10 mouse cellular contexts compared by ENCODE assay signal in genomic region chr15:81476597-81476996, GRCm38 (mm10). TPM values are rescaled to one million over a fixed set of nuclear protein-coding genes. Genes with fewer than 3 reads are reported as not detected.
DNase-seq lines count a peak whose midpoint lies in the region; ATAC-seq lines count a peak whose summit lies in the region.
"Had no signal": no experiment of that assay in that cellular context is flagged by ENCODE, and none has a peak within 500 bp of the region (broad histone marks: within the 10 kb centered on the region; RNA-seq: fewer than 3 reads in every experiment).

No protein-coding gene starts in this region.

- no peaks in the 10 kb centered on the region for H3K4me1 ChIP-seq in heart, embryonic 11.5 days (ENCODE audit: control insufficient read depth, insufficient read depth, low read length)
- peaks cover 10% of the 10 kb centered on the region for H3K4me1 ChIP-seq in hindbrain, embryonic 13.5 days (replicated peaks)
- H3K4me1 ChIP-seq in midbrain, embryonic 14.5 days (ENCODE audit: control insufficient read depth, insufficient read depth, low read length): no peaks in the 10 kb centered on the region

- H3K9me3 ChIP-seq in heart, embryonic 11.5 days (replicated peaks; ENCODE audit: control insufficient read depth, low read length): no peaks in the 10 kb centered on the region
- H3K9me3 ChIP-seq in hindbrain, embryonic 13.5 days: no peaks in the 10 kb centered on the region
- no peaks in the 10 kb centered on the region for H3K9me3 ChIP-seq in midbrain, embryonic 14.5 days (ENCODE audit: control insufficient read depth, low read length)

- ATAC-seq in heart, embryonic 11.5 days (replicated peaks; ENCODE audit: insufficient number of reproducible peaks, low FRiP score, low TSS enrichment): no peak
- no peak for ATAC-seq in hindbrain, embryonic 13.5 days (ENCODE audit: low FRiP score)
- no peak for ATAC-seq in midbrain, embryonic 14.5 days (ENCODE audit: low FRiP score, low TSS enrichment)
- ATAC-seq: Patski had no signal

- H3K27me3 ChIP-seq in heart, embryonic 11.5 days (ENCODE audit: control insufficient read depth, insufficient read depth, low read length): no peaks in the 10 kb centered on the region
- 0 out of 2 replicates have a peak, but pooled peaks cover 7% of the 10 kb centered on the region for H3K27me3 ChIP-seq in hindbrain, embryonic 13.5 days
- H3K27me3 ChIP-seq in midbrain, embryonic 14.5 days (ENCODE audit: control insufficient read depth, insufficient read depth, low read length): no peaks in the 10 kb centered on the region
- H3K27me3 ChIP-seq: Patski had no signal

- DNase-seq in heart, postnatal 25 days (ENCODE audit: low spot score): no peak
- peak; percentile 81 for DNase-seq in ZHBTc4 (ENCODE audit: low read depth, low spot score)
- peak; percentile 53 for DNase-seq in midbrain, embryonic 14.5 days
- DNase-seq in urinary bladder, postnatal 4 days (ENCODE audit: low spot score in 2 of 2): no peak
- DNase-seq in lung, postnatal 10 days: no peak
- no peak for DNase-seq in right cerebral cortex, postnatal 36 days (ENCODE audit: low spot score in 2 of 2)

- H3K27ac ChIP-seq in heart, embryonic 11.5 days (ENCODE audit: low read depth, low read length): no peak overlapping the region; the same call in 1 of the 2 replicates
- no peak overlapping the region for H3K27ac ChIP-seq in hindbrain, embryonic 13.5 days
- no peak overlapping the region for H3K27ac ChIP-seq in midbrain, embryonic 14.5 days (replicated peaks; ENCODE audit: low read depth, low read length)
- H3K27ac ChIP-seq: macrophage had no signal

- H3K4me2 ChIP-seq in heart, embryonic 11.5 days: peak overlapping the region; percentile 4; the same call in 1 of the 2 replicates
- peak overlapping the region; percentile 35 for H3K4me2 ChIP-seq in hindbrain, embryonic 13.5 days
- peak overlapping the region; percentile 27 for H3K4me2 ChIP-seq in midbrain, embryonic 14.5 days (ENCODE audit: low read length)

- no peak overlapping the region for H3K9ac ChIP-seq in heart, embryonic 11.5 days (ENCODE audit: low read depth, low read length)
- no peak overlapping the region for H3K9ac ChIP-seq in hindbrain, embryonic 13.5 days
- H3K9ac ChIP-seq in midbrain, embryonic 14.5 days (replicated peaks; ENCODE audit: low read length): no peak overlapping the region

- no peak overlapping the region for H3K4me3 ChIP-seq in heart, embryonic 11.5 days (ENCODE audit: low read depth, low read length)
- H3K4me3 ChIP-seq in hindbrain, embryonic 13.5 days: no peak overlapping the region
- no peak overlapping the region for H3K4me3 ChIP-seq in midbrain, embryonic 14.5 days (replicated peaks; ENCODE audit: low read depth, low read length)

- intact Hi-C loops in heart, postnatal 25 days (cut with DNase I): no loop called here

- peaks cover 21% of the 10 kb centered on the region for H3K36me3 ChIP-seq in heart, embryonic 11.5 days (ENCODE audit: control insufficient read depth, insufficient read depth, low read length)
- H3K36me3 ChIP-seq in hindbrain, embryonic 13.5 days: peaks cover 41% of the 10 kb centered on the region
- peaks cover 44% of the 10 kb centered on the region for H3K36me3 ChIP-seq in midbrain, embryonic 14.5 days (ENCODE audit: control insufficient read depth, insufficient read depth, low read length)

- WGBS in heart, embryonic 11.5 days (ENCODE audit: insufficient replicate concordance): 3% methylated on average over 2 of the region's 2 CpGs
- WGBS in hindbrain, embryonic 13.5 days: 5% methylated on average over 2 of the region's 2 CpGs
- WGBS in midbrain, embryonic 14.5 days: 6% methylated on average over 2 of the region's 2 CpGs

RNA-seq across cellular contexts. Expression of gene Rbx1, which starts 10.5 kb away (rescaled TPM):
- 397 and 442 TPM in 2 replicates for polyA plus RNA-seq in heart, embryonic 11.5 days (2014; fragmentation: Nextera tagmentation; extraction: Ambion mirVana)
- total RNA-seq in heart, postnatal 25 days (2021): 100 to 1,000 TPM; 116 to 128 TPM
- polyA plus RNA-seq in hindbrain, embryonic 13.5 days (2015; fragmentation: Nextera tagmentation; extraction: Ambion mirVana): 482 and 500 TPM in 2 replicates
- polyA plus RNA-seq in midbrain, embryonic 14.5 days (2014; fragmentation: Nextera tagmentation; extraction: Ambion mirVana): 500 and 547 TPM in 2 replicates

Comparison
In these comparisons a context has a peak if more than half of its experiments do, and no peak if none do; other contexts are left out.
1. DNase-seq: peak in ZHBTc4 (single experiment) and midbrain, embryonic 14.5 days (single experiment); none in heart, postnatal 25 days (single experiment), urinary bladder, postnatal 4 days (0 of 2), lung, postnatal 10 days (single experiment) and right cerebral cortex, postnatal 36 days (0 of 2).
2. Peak in every context shown above with its lines, with median percentiles within 50 percentile points of each other: H3K4me2 ChIP-seq.